Mouse (Mus musculus) frontal cortex, postnatal 36 days (tissue): Measurements from ENCODE around the gene Gm5127.

ENCODE experiments used
- DNase-seq, 2 experiments: peaks; one replicate each; pipeline ENCODE4 v3.0.0; 2022; ENCODE audit warnings: low spot score in 2 of 2

Gene Gm5127

DNA sequence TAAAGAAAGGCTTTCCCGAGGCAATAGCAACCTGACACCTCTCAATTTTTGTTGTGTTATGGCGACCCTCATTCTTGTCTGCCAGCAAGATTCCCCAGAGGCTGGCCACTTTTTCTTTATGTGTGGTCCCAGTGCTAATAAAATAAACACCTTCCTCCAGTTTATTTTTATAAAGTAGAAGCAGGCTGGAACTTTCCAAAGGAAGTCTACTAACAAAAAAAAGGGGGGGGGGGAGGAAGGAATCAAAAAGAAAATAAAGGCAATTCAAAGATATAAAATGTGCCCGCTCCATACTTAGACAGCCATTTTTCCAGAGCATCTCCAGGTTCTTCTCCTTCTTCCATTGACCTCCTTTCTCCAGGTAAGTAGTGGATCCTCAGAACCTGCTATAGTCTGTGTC lies at the start of gene Gm5127:
Gene Gm5127, plus strand, starts transcription at position 301 of the 400 bp plus-strand sequence.
- DNase-seq = no peak

DNA sequence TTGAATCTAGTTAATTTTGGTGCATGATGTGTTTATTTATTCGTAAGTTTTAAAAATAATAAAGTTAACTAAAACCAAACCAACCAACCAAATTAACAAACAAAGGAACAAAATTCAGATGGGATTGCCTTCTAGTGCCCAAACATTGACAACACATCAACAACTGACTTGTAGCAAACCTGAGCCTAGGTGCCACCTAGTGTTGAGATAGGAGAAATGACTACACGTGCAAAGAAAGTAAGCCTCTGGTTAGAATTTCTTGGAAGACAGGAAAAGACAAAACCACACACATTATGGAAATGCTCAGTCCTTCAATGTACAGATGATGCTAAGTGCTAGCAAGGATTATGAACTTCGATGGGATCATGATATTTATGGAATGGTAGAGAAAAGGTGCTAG lies 46.6 kb upstream of the Gm5127 start:
- DNase-seq = no peak

DNA sequence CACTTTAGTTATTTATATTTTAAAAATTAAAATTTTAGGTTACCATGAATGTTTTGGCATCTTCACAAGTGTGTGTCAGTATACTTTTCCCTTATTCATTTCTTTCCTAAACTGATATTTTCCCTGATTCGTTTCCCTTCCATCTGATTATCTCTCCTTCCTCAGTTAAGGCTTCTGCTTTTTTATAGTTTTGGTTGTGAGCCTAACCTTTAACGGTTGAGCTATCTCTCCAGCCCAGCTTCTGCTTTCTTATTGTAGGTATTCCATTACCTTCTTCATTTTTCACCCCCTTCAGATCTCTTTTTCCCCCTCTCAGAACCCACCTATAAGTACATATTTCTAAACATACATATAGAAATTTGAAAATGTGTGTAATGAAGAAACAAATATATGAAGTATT lies 27.5 kb upstream of the Gm5127 start:
- DNase-seq = no peak

GRCm38 (mm10) chrX:106578966-106579365 lies 4.0 kb upstream of the Gm5127 start:
- DNase-seq = no peak

DNA sequence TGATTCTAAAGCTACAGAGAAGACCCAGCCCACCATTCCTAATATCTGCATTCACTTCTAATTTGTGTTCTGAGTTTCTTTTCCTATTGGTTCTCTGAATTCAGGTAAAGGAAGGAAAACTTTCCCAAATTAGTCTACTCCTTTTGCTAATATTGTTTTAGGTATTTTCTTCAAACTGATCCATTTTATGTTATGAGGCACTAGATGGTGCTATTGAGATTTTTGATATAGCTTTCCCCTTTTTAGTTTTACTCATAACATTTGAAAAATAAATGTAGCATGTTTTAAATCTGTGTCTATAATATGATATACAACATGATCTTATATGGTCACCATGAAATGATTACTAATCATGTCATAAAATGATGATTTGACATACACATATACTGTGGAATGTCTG lies 2.6 kb upstream of the Gm5127 start:
- no peak for DNase-seq

DNA sequence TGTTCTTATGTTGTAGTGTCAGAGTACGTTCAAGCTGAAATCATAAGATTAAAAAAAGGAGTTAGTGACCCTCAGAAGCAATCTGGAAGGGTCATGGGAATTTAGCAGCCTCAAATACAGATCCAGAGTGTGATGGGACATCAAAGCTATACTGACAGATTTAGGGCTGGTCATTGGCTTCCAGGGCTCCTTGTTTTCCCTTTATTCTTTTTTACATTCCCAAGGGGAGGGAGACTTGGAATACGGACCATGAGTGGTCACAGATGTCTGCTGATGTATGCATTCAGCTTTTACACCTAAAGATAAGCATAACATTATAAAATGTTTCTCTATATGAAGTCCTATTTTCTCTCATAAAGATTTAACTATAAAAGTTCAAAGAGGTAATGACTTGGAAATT lies 789 bp upstream of the Gm5127 start:
- no peak for DNase-seq

GRCm38 (mm10) chrX:106593914-106594313 lies 10.9 kb downstream of the Gm5127 start:
- no peak for DNase-seq

GRCm38 (mm10) chrX:106595904-106596303 lies 12.9 kb downstream of the Gm5127 start:
- DNase-seq = no peak

DNA sequence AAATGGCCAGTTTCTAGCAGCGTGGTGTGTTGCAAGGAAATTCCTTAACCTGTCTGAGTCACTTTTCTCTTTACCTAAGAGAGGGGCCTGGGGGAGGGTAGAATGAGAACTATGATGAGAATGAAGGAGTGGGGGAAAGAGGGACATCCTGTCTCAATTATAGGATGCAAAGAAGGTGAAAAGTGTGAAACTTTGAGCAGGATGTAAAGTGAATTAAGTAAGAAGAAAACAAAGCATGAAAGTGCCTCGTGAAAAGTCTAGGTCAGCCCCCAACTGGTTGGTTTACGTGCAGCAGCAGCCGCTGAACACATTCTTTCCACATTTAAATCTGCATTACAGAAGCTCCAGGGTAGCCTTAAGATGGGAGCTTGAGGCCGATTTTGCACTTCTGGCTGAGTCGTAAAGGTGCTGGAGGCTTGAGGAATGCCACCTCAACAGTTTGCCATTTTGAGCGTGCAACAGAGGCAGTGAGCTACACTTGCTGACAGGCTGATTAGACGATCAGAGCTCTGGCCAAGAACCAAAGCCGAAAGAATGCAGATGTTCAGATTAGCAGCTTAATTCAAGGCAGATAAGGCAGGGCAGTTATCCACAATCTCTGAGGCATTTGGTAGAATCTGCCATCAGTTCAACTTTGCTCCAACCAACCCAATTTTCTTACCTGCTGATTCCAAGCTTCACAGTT lies 19.7 kb downstream of the Gm5127 start:
- no peak for DNase-seq

GRCm38 (mm10) chrX:106603386-106603785 lies 20.4 kb downstream of the Gm5127 start, which contains the start of gene Cysltr1:
Gene Cysltr1, minus strand, starts transcription at chrX:106603679.
- DNase-seq = no peak

DNA sequence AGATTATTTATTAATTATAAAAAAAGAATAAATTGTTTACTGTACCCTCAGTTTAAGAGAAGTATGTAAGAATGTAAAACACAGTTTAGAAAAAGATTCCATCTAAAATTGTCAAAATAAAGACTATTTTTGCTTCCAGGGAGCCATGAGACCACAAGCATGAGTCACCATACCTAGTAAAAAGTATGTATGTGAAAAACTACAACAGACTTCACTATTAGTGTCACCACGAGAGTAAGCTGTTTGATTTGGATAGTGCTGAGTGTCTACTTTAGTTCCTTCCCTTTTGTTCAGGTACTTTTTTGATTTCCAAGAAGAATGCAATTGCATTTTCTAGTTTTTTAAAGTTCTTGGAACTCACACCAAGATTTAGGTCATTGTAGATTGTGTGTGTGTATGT lies 39.5 kb downstream of the Gm5127 start:
- DNase-seq = no peak

- no peak for DNase-seq
Observed at GRCm38 (mm10) chrX:106623667-106624066, 40.7 kb downstream of the Gm5127 start.

DNA sequence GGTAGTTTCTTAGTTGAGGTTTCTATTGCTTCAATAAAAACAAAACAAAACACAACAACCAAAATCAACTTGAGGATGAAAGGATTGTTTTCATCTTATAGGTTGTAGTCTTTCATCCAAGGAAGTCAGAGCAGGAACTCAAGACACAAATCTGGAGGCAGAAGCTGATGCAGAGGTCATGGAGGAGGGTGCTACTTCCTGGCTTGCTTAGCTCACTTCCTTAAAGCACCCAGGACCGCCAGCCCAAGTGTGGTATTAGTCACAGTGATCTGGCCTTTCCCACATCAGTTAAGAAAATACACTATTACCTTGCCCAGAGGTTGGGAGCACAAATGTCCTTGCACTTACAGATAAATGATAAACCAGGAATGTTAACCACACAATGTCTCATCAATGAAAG lies 45.5 kb downstream of the Gm5127 start:
- DNase-seq = no peak

GRCm38 (mm10) chrX:106633543-106633942 lies 50.6 kb downstream of the Gm5127 start:
- DNase-seq = no peak

GRCm38 (mm10) chrX:106634799-106635541 lies 52.0 kb downstream of the Gm5127 start:
- DNase-seq = no peak

- DNase-seq = no peak
Observed at GRCm38 (mm10) chrX:106662101-106662500, 79.1 kb downstream of the Gm5127 start.

DNA sequence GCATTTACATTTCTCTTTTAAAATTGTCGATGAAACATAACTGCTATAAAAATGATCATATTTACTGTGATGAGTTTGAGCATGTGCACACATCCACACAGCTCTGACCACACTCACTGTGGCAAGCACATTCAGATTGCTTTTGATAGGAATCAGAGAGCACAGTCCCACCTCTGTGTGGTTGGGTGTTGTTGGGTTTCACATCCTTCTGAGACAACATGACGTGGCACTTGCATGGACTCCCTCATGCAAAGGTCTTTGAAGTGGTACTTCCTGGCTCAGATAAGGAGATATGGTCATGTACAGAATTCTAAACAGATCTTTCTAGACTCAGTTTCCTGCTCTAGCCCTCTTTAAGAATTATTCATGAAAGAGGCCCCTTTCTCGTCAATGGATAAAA lies 121.6 kb downstream of the Gm5127 start:
- no peak for DNase-seq

DNA sequence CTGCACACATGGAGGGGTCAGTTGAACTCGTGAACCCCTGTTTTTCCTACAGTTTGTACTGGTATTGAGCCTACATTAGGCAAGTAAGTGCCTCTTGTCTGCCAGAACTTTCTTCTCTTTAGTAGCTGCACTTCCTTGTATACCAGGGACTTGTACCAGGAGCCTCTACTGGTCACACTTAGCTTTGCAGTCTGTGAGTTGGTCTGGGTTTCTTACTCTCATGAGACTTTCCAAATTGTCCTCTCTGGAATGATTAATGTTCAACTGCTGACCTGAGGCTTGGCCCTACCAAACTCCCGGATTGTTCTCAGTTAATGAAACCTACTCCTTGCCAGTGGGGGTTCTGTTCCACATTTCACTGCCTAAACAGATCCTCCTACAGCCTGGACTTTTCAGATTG lies 134.2 kb downstream of the Gm5127 start:
- DNase-seq = no peak

DNA sequence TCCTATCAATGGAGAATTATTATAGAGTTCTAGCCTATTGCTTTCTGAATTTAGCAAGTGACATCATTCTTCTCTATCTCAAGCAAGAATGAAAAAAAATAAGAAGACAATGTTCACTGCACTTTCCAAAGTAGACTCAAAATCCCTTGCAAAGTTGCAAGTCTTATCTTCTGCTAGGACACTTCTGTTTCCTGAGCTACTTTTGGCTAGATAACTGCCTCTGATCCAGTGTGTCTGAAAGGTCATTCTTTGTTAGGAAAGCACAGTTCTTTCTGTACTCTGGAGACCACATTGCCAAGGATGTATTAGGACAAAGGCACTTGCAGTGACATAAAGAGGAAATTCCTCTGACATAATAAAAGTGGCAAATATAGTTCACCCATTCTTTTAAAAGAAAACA lies 159.3 kb downstream of the Gm5127 start:
- DNase-seq = no peak

DNA sequence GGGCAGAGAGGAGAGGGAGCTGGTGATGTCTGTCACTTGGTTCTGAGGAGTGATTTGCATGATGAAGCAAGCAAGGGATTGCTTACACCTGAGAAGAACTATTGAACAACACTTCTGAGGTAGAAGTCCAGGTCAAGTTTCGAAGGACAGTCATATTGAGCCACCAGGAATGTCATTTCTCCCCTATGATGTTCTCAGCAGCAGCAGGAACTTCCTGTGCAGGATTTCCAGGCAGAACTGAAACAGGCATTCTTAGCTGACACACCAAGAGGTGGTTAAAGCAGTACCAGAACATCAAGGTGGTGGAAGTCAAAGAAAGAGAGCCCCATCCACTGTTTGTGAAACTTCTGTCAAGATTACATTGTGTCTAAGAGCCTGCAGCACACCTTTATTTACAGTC lies 172.3 kb downstream of the Gm5127 start:
- DNase-seq = no peak
